Mouse (Mus musculus): ENCODE measurements at regions not wholly inside any gene's neighbourhood (a gene's known extent, or its start where the extent isn't known, plus 50 kb on each side); places are given as distances from the start of the nearest gene placed in this dataset.
A peak's percentile ranks its signal among the peaks of the same experiment; 100 is the strongest.

- no peak for DNase-seq
Observed at GRCm38 (mm10) chr16:86772586-86772985, 581.4 kb upstream of the N6amt1 start.

DNA sequence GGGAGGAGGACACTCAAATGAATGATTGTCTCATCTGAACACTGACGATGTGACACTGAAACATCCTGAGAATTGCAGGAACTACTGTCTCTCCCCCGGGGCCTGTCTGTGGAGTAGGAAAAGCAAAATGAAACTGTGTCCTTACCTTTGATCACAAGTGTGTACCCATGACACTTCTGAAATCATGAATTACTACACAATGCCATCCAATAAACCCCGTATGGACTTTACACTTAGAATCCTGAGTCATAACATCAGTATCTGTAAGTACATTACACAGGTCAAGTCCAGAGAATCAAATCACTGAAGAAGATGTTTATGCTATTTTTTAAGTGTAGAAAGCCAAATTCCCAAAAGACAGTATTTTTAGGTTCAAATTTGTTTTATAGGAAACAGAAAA, 585.1 kb upstream of the N6amt1 start:
- DNase-seq = no peak

GRCm38 (mm10) chr16:86768355-86768754, 585.6 kb upstream of the N6amt1 start:
- no peak for DNase-seq

DNA sequence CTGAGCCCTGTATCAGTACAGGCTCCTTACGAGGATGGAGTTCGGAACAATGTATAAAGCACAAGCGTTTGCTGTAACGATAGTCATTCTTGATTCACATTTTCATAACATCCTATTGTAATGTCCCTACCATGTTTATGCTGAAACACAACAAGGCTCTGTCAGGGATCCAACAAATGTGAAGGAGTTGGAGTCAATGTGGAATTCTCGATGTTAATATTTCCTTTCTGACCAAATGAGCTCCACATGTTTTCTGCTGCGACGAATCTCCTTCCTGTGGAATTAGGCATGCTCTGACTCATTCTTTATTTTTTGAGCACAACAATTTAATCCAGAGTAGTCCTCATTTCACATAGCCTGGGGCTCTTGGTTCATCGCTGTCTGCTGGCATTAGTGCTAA, 588.0 kb upstream of the N6amt1 start:
- DNase-seq = no peak

DNA sequence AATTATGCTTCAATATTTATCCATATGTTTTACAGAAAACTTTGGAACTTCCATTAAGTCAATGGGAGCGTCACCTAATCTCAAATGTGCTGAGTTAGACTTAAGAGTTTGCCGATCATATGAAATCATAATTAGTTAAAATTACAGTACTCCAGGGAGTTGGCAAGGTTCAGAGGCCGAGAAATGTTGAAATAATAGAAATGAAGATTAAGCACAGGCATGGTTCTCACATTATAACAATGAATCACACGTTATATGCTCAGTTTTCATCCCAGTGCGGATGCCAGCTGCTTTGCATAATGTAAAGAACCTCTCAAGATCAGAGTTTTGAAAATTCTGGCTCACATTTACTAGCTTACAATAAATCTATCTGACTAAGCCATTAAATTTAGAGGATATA, 612.7 kb upstream of the N6amt1 start:
- no peak for DNase-seq

- DNase-seq = no peak
Observed at GRCm38 (mm10) chr16:86718982-86719771, 634.8 kb upstream of the N6amt1 start.

DNA sequence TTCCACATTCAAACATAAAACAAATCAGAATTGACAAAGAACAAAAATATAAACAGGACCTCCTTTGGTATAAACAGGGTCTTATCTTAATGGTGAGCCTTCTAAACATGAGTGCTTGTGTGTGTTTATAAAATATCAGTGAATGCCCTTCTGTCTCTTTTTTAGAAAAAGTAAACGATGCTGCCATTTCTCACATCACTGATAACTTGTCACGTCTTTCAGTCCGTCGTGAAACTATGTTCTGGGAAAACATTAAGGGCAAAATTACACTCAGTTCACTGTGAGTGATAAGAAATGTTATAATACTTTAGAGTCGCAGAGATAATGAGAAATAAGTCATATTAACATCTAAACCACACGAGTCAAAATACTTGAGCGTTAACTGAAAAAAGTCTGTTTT, 635.6 kb upstream of the N6amt1 start:
- no peak for DNase-seq

DNA sequence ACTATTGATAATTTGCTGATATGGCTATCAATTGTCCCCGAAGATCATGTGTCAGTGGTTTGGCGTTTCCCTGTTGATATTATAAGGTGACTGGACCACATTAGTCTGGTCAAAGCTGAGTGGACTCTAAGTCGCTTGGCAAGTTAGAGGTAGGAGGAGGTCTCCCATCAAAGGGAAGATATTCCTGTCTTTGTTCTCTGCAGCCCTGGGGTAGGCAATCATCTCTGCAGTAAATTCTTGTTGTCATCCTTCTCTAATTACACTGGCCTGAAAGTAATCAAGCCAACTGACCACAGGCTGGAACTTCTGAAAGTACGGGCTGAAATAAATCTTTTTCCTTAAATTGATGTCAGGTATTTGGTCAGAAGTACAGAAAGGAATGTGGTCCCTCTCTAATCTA, 652.3 kb upstream of the N6amt1 start:
- no peak for DNase-seq

- DNase-seq = peak; percentile 5
Observed at GRCm38 (mm10) chr16:86694497-86694896, 659.5 kb upstream of the N6amt1 start.

DNA sequence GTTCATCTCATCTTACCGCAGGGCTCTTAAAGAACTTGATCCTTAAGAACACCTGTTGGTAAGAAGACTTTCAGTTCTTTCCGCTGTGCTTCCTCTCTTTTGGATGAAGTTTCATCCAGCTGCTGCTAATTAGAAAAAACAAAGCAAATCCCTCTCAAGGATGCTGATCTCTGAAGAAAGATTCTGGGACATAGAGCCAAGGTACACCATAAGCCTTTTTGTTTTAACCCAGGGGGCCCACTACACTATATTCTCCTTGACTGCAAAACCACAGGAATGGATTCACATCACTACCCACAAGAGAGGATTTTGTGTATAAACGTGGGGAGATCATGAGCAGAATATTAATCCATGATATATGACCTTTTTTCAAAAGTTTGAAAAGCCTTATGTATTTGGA, 694.8 kb upstream of the N6amt1 start:
- DNase-seq = no peak

GRCm38 (mm10) chr16:86647316-86647715, 706.7 kb upstream of the N6amt1 start:
- no peak for DNase-seq

GRCm38 (mm10) chr16:86646753-86647152, 707.2 kb upstream of the N6amt1 start:
- DNase-seq = no peak

GRCm38 (mm10) chr16:86645436-86645835, 708.5 kb upstream of the N6amt1 start:
- no peak for DNase-seq

DNA sequence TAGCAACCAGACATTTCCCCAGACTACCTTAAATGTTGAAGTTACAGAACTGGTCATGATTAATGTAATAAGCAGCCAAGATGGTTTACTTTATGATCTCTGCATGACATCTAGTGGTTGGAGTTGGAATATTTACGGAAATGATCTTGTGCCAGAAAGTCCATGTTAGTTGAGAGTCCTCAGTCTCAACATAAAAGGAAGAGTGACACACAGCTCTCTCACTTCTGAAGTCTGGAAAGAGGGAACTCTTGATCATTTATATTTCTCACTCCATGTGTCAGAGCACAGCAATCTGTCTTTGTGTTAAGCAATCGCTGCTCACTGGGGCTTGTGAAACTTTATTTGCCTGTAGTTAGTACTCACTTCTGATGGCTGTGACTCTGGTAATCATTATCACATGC, 709.1 kb upstream of the N6amt1 start:
- DNase-seq = peak; percentile 3

- no peak for DNase-seq
Observed at GRCm38 (mm10) chr16:86604166-86604565, 702.5 kb upstream of the Adamts5 start.

DNA sequence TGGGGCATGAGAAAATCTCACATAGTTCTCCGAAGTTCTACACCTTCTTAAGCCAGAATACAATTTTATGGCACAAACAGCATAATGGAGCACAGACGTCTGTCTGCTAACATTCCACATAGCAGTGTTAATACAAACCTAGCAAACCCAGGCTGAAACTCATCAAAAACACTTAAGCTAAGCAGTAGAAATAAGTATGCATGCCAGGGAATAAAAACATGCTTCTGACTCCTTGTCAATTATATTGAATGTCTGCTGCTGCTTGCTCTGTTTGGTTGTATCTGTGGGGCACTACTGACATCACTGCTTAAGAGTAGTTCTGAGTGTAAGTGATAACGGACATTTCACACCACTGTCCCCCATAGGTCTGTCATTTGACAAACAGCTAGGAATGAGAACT, 693.4 kb upstream of the Adamts5 start:
- DNase-seq = no peak

DNA sequence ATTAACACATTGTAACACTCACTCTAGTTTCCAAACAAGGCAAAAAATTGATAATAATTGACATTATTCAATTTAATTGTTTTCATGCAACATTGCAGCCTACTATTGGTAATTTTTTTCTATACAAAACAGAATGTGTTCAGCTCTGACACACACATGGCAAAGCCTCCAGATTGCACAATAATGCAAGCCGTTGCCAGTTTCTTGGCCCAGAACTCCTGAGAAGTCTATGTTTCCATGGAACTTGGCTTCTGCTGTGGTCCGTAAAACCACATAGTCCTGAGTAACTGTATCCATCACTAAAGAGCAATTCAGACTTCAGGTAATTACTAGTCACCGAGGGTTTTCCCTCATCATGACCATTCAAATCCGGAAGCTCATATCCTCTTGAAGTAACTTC, 684.4 kb upstream of the Adamts5 start:
- DNase-seq = no peak

DNA sequence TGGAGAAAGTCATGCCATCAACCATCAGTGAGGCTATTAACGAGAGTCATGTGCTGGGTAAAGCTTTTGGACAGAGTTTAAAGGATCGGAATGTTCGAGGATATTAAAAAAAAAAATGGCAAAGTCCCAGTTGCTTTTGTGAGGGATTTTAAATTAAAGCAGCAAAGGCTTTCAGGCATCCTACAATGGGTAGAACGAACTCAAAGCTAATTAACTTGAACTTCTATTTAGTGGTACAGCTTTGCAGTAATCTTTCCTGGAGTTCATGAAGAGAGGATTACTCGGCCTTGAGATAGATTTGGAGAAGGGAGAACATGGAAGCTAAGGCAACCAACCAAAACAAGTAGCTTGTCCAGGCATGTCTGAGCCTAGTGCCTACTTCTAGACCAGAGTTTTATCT, 676.7 kb upstream of the Adamts5 start:
- DNase-seq = no peak

GRCm38 (mm10) chr16:86547465-86548043, 645.9 kb upstream of the Adamts5 start:
- DNase-seq = no peak

- no peak for DNase-seq
Observed at GRCm38 (mm10) chr16:86546905-86547304, 645.3 kb upstream of the Adamts5 start.

DNA sequence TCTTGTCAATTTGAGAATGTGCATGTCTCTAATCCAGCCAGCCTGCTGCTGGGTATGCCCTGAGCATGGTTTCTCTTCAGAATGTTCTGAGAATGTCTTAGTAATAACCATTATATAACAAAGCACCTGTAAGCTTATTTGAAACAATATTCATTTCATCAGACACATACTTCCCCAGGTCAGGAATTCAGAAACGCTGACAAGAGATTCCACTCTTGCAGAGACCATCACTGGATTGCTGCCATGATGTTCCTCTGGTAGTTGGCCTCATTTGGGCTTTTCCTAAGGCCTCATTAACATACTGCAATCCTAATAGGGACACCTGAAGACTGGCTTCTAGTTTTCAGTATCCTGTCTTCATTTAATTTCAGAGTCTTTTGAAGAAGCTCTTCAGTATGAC, 642.5 kb upstream of the Adamts5 start:
- no peak for DNase-seq

GRCm38 (mm10) chr16:86536479-86536878, 634.9 kb upstream of the Adamts5 start:
- DNase-seq = no peak

DNA sequence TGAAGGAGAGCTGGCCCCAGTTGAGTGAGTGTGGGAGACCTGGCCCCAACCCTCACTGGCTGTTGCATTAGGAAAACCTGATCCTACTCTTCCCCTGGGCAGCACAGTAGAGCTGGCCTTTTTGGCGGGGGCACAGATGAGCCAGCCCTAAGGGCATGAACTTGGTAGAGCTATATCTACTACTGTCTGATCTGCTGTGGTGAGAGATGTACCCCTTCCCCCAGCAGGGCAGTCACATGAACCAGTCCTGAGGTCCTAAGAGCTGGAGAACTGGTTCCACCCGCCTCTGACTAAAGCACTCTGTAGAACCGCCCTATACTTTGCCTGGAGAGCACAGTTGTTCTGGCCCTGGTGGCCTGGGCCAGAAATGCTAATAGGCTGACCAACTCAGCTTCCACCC, 622.5 kb upstream of the Adamts5 start:
- DNase-seq = no peak

GRCm38 (mm10) chr16:86516935-86517334, 615.3 kb upstream of the Adamts5 start:
- DNase-seq = no peak

DNA sequence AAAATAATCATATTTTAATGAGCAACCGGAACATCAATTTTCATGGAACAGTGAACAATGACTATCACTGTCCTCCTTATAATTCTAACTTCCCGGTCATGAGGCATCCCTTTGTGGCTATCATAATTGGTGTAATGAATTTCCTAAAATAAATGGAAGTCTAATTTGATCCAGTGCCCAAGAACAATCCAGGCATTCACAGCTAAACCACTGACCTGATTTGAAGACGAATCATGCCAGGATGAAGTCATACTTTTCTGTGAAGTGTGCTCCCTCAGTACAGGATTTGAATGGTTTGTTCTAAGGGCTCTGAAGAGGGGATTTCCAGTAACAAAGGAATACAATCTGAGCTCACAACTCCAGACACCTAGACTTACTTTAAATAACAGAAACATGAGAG, 614.5 kb upstream of the Adamts5 start:
- DNase-seq = no peak
